Mouse (Mus musculus): Measurements from ENCODE around the gene Vmn2r11.
"Not testable (repeated sequence)": the region's sequence is repeated elsewhere in the genome, so short reads cannot be mapped to it uniquely, and the experiment has no call there.

Vmn2r11 gene

DNA sequence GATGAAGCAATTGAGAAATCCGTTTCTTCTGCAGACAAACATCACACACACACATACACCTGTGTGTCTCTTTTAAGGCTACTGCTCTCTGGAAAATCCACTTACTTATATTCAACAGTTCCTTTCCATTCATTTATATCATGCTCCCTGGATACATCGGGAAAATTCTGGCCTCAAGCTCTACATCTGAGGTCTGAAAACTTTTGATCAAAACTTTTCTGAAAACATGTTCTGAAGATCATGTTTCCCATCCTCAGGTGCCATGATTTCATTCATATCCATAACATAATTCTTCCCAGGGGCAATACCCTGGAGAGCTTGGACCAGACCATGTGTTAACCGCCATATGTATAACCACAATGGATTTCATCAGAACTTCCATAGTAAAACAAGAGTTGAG is at the start of gene Vmn2r11:
Gene Vmn2r11, minus strand, starts transcription at position 101 of the 400 bp plus-strand sequence.
- not testable (repeated sequence) for DNase-seq (ENCODE audit: low spot score in 2 of 2)

DNA sequence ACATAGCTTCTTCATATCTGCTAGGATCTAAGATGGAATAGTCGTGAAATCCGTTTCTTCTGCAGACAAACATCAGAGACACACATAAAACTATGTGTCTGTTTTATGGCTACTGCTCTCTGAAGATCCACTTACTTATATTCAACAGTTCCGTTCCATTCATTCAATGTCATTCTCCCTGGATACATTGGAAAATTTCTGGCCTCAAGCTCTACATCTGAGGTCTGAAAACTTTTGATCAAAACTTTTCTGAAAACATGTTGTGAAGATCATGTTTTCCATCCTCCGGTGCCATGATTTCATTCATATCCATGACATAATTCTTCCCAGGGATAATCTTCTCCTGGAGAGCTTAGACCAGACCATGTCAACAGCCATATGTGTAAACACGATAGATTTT is 38.5 kb upstream of the Vmn2r11 start, which contains the start of gene Vmn2r12:
Gene Vmn2r12, minus strand, starts transcription at position 101 of the 400 bp plus-strand sequence.
- not testable (repeated sequence) for DNase-seq (ENCODE audit: low spot score in 2 of 2)

DNA sequence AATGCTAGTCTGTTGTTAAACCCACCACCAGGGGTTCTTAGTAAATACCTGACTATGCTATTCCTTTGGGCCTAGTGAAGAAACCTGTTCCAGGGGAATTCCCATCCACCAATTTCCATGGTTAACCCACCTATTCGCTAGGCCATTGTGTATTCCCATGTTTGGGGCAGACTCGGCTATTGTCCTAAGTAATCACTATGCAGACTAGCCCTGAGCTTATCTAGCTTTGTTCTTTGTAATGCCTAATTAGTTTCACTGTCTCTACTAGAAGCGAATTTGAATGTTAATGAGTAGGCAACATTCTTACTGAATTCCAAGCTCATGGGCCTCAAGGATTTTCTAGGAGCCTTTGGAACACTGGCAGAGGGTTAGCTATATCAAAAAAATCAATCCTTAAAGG is 37.1 kb upstream of the Vmn2r11 start:
- DNase-seq (ENCODE audit: low spot score in 2 of 2), result not testable (repeated sequence)

DNA sequence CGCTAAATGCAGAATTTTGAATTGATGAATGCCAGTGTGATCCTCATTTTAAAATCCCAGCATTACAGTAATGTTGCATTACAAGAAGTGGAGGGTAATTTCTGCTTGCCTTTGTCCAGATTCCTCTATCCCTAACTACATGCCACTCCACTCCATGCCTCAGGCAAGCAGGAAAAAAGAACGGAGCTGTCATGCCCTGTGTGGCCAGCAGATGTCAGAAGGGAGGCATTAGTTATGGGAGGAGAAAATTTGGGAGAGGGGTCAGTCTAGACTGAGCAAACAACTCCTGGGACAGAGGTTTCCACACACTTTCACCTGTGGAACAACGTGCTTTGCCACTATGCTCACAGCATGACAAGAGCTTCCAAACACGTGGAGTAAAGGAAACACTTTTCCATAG is 12.6 kb upstream of the Vmn2r11 start:
- DNase-seq (ENCODE audit: low spot score in 2 of 2), result not testable (repeated sequence)

DNA sequence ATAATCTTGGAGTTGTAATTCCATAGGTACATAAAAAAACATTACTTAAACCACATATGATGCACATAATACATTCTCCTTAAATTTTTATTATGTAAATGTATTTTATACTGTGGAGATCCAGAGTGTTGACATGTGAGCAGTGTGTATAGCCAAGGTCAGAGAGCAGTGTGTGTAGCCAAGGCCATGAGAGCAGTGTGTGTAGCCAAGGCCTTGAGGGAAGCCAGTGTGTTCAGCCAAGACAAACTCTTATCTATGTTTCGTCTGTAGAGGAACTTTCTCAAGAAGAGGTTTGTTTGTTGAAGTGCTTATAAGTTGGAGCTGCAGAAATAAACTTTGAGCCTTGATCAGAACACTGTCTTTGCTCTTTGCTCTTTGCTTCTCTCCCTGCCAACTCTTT is 4.1 kb downstream of the Vmn2r11 start:
- DNase-seq (ENCODE audit: low spot score in 2 of 2), result no peak

DNA sequence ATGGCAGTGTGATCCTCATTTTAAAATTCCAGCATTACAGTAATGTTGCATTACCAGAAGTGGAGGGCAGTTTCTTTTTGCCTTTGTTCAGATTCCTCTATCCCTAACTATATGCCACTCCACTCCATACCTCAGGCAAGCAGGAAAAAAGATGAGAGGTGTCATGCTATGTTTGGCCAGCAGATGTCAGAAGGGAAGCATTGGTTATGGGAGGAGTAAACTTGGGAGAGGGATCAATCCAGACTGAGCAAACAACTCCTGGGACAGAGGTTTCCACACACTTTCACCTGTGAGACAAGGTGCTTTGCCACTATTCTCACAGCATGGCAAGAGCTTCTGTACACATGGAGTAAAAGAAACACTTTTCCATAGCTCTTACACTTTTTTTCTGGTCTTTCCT is 26.8 kb downstream of the Vmn2r11 start:
- no peak for DNase-seq (ENCODE audit: low spot score in 2 of 2)

DNA sequence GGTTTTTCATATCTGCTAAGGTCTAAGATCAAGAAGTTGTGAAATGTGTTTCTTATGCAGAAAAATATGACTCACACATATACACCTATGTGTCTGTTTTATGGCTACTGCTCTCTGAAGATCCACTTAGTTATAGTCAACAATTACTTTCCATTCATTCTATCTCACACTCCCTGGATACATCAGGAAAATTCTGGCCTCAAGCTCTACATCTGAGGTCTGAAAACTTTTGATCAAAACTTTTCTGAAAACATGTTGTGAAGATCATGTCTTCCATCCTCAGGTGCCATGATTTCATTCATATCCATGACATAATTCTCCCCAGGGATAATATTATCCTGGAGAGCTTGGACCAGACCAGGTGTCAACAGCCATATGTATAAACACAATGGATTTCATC is 52.9 kb downstream of the Vmn2r11 start, which contains the start of gene Vmn2r10:
Gene Vmn2r10, minus strand, starts transcription at position 101 of the 400 bp plus-strand sequence.
- DNase-seq (ENCODE audit: low spot score in 2 of 2), result not testable (repeated sequence)
